Mouse (Mus musculus) midbrain, embryonic 14.5 days (tissue): ENCODE measurements around the gene Zc3h4. TPM values are rescaled to one million over a fixed set of nuclear protein-coding genes. Genes with fewer than 3 reads are reported as not detected.

Experiments used
- ATAC-seq: fragments of 200-750 bp; cut with Nextera tagmentation; 2 replicates; pipeline ENCODE4 v1.8.0; 2017; ENCODE audit warnings: moderate number of reproducible peaks, moderate library complexity; ENCODE audit not compliant: low FRiP score, low TSS enrichment
- DNase-seq: peaks from one replicate; pipeline ENCODE4 v3.0.0-alpha.2; 2015
- H3K27ac ChIP-seq: fragments of 300-500 bp; sonication (generic); replicated peaks from 2 replicates; pipeline ENCODE4 v1.5.1; 2014; ENCODE audit warnings: mild to moderate bottlenecking, low read depth, low read length, moderate library complexity
- H3K27me3 ChIP-seq: fragments of 300-500 bp; sonication (generic); 2 replicates; pipeline ENCODE4 v1.6.1; 2014; ENCODE audit warnings: low read length, control low read depth, mixed read lengths; ENCODE audit not compliant: control insufficient read depth, insufficient read depth
- H3K36me3 ChIP-seq: fragments of 300-500 bp; sonication (generic); 2 replicates; pipeline ENCODE4 v1.6.1; 2014; ENCODE audit warnings: low read length, control low read depth; ENCODE audit not compliant: control insufficient read depth, insufficient read depth
- H3K4me1 ChIP-seq: fragments of 300-500 bp; sonication (generic); 2 replicates; pipeline ENCODE4 v1.6.1; 2014; ENCODE audit warnings: mild to moderate bottlenecking, antibody characterized with exemption, low read length, control low read depth; ENCODE audit not compliant: control insufficient read depth, insufficient read depth
- H3K4me2 ChIP-seq: fragments of 300-500 bp; sonication (generic); 2 replicates; pipeline ENCODE4 v1.6.1; 2014; ENCODE audit warnings: mild to moderate bottlenecking, low read length, moderate library complexity
- H3K4me3 ChIP-seq: fragments of 300-500 bp; sonication (generic); replicated peaks from 2 replicates; pipeline ENCODE4 v1.5.1; 2014; ENCODE audit warnings: low read depth, low read length
- H3K9ac ChIP-seq: fragments of 300-500 bp; sonication (generic); replicated peaks from 2 replicates; pipeline ENCODE4 v1.6.1; 2014; ENCODE audit warnings: mild to moderate bottlenecking, low read length, moderate library complexity
- H3K9me3 ChIP-seq: fragments of 300-500 bp; sonication (generic); 2 replicates; pipeline ENCODE4 v1.6.1; 2016; ENCODE audit warnings: low read length, control low read depth, mixed read lengths; ENCODE audit not compliant: control insufficient read depth
- WGBS: fragments of 180-500 bp; shearing (Covaris S2); extraction: QIAGEN DNeasy Blood & Tissue Kit; methylation state at CpG from one replicate; pipeline ENCODE4 v1.1.7; 2014; 5-methylcytosine and 5-hydroxymethylcytosine counted together
- polyA plus RNA-seq: library from polyadenylated mRNA; unstranded; fragments of >200 nt; fragmentation: Nextera tagmentation; extraction: Ambion mirVana; gene quantifications from 2 replicates; pipeline ENCODE4 v1.2.1, GENCODE M21; 2014

Zc3h4 gene
- polyA plus RNA-seq, 1 experiment from 2014 or later, result 19.2 TPM

DNA sequence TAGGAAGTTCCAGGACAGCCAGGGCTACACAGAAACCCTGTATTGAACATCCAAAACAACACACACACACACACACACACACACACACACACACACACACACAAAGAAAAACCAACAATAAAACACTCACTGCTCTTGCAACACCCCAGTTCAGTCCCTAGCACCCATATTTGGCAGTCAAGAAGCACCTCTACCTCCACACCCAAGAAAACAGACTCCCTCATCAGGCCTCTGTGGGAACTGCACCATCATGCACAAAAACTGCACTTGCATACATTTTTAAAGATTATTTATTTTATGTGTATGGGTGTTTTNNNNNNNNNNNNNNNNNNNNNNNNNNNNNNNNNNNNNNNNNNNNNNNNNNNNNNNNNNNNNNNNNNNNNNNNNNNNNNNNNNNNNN is 40.5 kb downstream of the Zc3h4 start:
- no peak for DNase-seq
- H3K4me2 ChIP-seq, result no peak overlapping the region
- peaks cover 9% of the 10 kb centered on the region for H3K36me3 ChIP-seq
- no peak overlapping the region for H3K4me3 ChIP-seq
- H3K27me3 ChIP-seq, result no peaks in the 10 kb centered on the region
- H3K9ac ChIP-seq, result no peak overlapping the region
- H3K4me1 ChIP-seq, result no peaks in the 10 kb centered on the region
- ATAC-seq, result no peak
- H3K9me3 ChIP-seq, result no peaks in the 10 kb centered on the region
- no peak overlapping the region for H3K27ac ChIP-seq

DNA sequence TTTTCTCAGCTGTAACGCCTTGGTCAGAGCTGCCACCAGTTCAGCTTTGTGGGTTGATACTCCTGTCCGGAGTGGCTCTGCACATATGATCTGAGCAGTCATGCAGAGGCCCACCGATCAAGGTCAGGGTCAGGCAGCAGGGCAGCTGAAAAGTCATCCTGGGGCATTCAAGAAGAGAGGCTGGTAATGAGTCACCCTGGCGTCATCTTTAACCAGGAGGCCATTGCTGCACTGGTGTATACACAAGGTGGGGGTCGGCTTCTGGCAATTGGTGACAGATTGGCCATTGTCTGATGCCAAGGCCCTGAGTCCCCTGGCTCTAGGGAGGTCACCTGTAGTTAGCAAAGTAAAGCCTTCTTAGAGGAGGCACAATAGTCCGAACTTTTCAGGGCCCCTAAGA is 50.9 kb downstream of the Zc3h4 start:
- Histone ChIP-seq H3K4me2 (no peak overlapping the region), H3K27me3 (no peaks in the 10 kb centered on the region), H3K9me3 (no peaks in the 10 kb centered on the region), H3K9ac (no peak overlapping the region), H3K36me3 (0 out of 2 replicates have a peak, but pooled peaks cover 8% of the 10 kb centered on the region), H3K4me3 (no peak overlapping the region), H3K4me1 (peaks cover 8% of the 10 kb centered on the region), H3K27ac (no peak overlapping the region)
- ATAC-seq, result no peak
- WGBS, result 87% methylated on average over 6 of the region's 6 CpGs
- no peak for DNase-seq

DNA sequence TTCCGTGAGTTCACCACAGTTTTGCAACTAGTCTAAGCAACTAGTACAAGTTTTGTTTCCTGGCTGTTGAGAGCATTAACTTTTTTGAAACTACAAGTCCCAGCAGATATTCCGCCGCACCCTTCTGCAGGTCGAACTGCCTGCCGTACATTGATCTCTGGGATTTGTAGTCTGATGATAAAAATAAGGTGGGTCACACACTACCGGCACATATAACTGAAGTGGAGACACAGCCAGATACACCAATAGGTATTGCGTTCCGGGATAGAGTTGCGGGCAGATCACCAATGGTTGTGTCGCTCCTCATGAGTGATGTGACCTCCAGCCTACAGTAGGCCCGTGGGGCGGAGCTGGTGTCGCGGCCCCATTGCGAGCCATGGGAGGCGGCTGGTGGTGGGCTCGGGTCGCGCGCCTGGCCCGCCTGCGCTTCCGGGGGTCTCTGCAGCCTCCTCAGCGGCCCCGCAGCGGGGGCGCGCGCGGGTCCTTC is 51.9 kb downstream of the Zc3h4 start, which contains the start of gene Tmem160:
TSS of gene Tmem160 (plus strand) at position 193 of the 487 bp plus-strand sequence.
- Histone ChIP-seq H3K27ac (0 out of 2 replicates have a peak within 1 kb of the TSS, but pooled peaks have one; percentile 55), H3K36me3 (0 out of 2 replicates have a peak, but pooled peaks cover 12% of the 10 kb centered on the region), H3K4me1 (peaks cover 8% of the 10 kb centered on the region), H3K4me2 (peak within 1 kb of the TSS; percentile 93), H3K27me3 (no peaks in the 10 kb centered on the region), H3K4me3 (peak within 1 kb of the TSS; percentile 84), H3K9me3 (no peaks in the 10 kb centered on the region), H3K9ac (peak within 1 kb of the TSS; percentile 64)
- DNase-seq, result peak; percentile 94
- peak; percentile 96 for ATAC-seq
- 1% methylated on average over 30 of the region's 30 CpGs for WGBS

DNA sequence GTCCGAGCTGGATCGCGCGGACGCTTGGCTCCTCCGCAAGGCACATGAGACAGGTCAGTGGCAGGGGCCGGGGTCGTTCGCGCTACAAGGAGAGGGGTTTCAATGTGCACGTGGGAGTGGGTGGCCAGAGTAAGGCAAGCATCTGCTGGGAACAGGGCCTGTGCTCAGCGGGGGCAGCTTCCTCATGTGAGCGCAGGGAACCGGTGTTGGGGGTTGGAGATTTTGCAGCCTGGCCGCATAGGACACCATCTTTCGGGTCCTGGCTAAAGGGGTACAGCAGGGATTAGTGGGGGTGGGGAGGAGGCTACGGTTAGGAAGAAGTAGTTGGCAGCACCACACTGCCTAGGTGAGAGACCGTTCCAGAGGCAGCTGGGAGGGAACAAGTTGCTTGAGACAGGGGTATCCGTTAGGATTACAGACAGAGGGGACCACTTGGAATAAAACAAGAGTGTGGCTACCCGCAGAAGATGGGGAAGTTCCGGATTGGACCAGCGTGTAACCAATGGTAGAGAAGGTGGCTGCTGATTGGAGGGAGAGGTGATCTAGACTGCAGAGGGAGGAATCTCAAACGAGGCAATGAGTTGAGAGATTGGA is 52.5 kb downstream of the Zc3h4 start:
- Histone ChIP-seq H3K4me3 (peak overlapping the region; percentile 84), H3K27me3 (no peaks in the 10 kb centered on the region), H3K9me3 (no peaks in the 10 kb centered on the region), H3K9ac (peak overlapping the region; percentile 64), H3K27ac (0 out of 2 replicates have a peak overlapping the region, but pooled peaks have one; percentile 55), H3K4me2 (peak overlapping the region; percentile 93), H3K4me1 (peaks cover 8% of the 10 kb centered on the region), H3K36me3 (0 out of 2 replicates have a peak, but pooled peaks cover 12% of the 10 kb centered on the region)
- DNase-seq, result peak; percentile 83
- under 1% methylated on average over 23 of the region's 23 CpGs for WGBS
- ATAC-seq, result peak; percentile 69

DNA sequence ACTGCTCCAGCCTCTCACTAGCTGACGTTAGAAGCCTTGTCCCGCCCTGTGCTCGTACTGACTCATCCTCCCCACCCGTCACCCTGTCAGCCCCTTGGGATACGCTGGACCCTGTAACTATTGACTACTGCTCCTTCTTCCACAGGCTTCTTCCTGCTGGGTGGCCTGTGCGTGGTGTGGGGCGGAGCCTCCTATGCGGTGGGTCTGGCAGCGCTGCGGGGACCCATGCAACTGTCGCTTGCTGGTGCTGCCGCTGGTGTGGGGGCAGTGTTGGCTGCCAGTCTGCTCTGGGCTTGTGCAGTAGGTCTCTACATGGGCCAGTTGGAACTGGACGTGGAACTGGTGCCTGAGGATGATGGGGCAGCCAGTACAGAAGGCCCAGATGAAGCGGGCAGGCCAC is 54.3 kb downstream of the Zc3h4 start:
- Histone ChIP-seq H3K9ac (no peak overlapping the region), H3K27me3 (no peaks in the 10 kb centered on the region), H3K4me2 (no peak overlapping the region), H3K4me3 (no peak overlapping the region), H3K4me1 (peaks cover 8% of the 10 kb centered on the region), H3K27ac (no peak overlapping the region), H3K9me3 (no peaks in the 10 kb centered on the region), H3K36me3 (0 out of 2 replicates have a peak, but pooled peaks cover 12% of the 10 kb centered on the region)
- no peak for DNase-seq
- 94% methylated on average over 14 of the region's 14 CpGs for WGBS
- ATAC-seq, result no peak

DNA sequence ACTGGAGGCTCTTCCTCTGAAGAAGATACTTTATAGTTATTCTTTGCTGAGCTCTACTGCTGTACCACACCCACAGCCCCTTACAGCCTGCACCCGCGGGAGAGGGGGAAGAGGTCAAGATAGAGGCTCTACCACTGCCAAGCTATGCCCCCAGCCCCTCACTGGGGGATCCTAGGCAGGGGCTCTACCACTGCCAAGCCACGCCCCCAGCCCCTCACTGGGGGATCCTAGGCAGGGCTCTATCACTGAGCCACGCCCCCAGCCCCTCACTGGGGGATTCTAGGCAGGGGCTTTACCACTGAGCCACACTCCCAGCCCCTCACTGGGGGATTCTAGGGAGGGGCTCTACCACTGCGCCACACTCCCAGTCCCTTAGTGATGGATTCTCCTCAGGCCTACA is 55.6 kb downstream of the Zc3h4 start:
- Histone ChIP-seq H3K4me2 (no peak overlapping the region), H3K36me3 (0 out of 2 replicates have a peak, but pooled peaks cover 12% of the 10 kb centered on the region), H3K9ac (no peak overlapping the region), H3K27ac (no peak overlapping the region), H3K4me1 (peaks cover 8% of the 10 kb centered on the region), H3K9me3 (no peaks in the 10 kb centered on the region), H3K27me3 (no peaks in the 10 kb centered on the region), H3K4me3 (no peak overlapping the region)
- ATAC-seq (no peak), DNase-seq (no peak)
- WGBS, result 82% methylated on average over 5 of the region's 5 CpGs

DNA sequence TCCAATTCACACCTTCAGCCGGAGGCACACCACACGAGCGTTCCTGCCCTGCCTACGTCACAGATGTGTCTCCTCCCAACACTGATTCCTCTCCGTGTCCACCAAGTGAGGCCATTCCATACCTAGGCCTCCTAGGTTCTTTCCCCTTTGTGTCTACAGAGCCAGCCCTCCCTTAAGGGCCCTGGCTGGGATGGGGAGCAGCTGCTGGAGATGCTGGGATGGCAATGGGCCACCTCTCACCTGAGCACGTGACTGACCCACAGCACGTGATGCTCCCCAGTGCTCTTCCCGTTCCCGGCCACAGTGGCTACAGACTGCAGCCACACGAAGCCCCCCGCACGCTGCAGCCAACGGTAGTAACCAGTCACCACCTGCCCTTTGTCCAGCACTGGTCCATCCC is 59.9 kb downstream of the Zc3h4 start:
- ATAC-seq (no peak), DNase-seq (no peak)
- H3K27me3 ChIP-seq, result no peaks in the 10 kb centered on the region
- H3K9me3 ChIP-seq, result no peaks in the 10 kb centered on the region
- 0 out of 2 replicates have a peak, but pooled peaks cover 7% of the 10 kb centered on the region for H3K36me3 ChIP-seq
- 63% methylated on average over 13 of the region's 13 CpGs for WGBS
- H3K27ac ChIP-seq, result no peak overlapping the region
- H3K4me2 ChIP-seq, result no peak overlapping the region
- H3K4me3 ChIP-seq, result no peak overlapping the region
- no peak overlapping the region for H3K9ac ChIP-seq
- no peaks in the 10 kb centered on the region for H3K4me1 ChIP-seq

DNA sequence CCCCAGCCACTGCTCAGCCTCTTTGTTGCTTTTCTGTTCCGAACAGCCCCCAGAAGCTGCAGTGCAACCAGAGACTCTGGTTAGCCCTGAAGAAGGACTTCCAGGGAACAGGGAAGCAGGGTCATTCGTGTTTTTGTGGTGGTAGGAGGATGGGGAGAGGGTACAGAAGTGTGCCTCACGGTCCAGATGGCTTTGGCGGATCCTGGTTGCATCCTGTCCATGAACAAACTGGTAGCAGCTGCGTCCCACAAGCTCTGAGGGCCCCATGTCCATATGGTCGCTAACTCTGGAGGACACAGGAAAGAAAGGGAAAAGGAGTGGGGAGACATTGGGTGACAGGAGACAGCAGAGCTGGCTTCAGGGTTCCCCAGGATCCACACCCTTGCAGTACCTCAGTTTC is 60.4 kb downstream of the Zc3h4 start:
- no peak for DNase-seq
- Histone ChIP-seq H3K9ac (no peak overlapping the region), H3K4me3 (no peak overlapping the region), H3K27ac (no peak overlapping the region), H3K4me1 (no peaks in the 10 kb centered on the region), H3K27me3 (no peaks in the 10 kb centered on the region), H3K4me2 (no peak overlapping the region), H3K9me3 (no peaks in the 10 kb centered on the region), H3K36me3 (0 out of 2 replicates have a peak, but pooled peaks cover 4% of the 10 kb centered on the region)
- 60% methylated on average over 6 of the region's 6 CpGs for WGBS
- no peak for ATAC-seq

DNA sequence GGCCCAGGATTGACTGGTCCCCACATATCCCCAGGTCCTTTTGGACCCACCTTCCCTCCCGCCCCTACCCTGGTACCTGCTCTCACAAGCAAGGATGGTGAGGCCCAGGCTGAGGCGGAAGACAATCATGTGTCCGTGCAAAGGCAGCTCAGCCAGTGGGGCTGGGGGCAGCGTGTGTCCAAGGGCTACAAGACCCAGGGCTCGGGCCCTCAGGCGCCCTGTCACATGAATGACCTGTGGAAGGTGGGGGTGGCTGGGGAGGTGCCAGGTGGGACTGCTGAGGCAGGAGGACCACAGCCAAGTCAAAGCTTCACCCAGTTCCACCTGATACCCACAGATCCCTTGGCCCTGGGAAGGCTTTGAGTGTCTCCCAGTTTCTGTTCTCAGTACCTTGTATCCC is 61.0 kb downstream of the Zc3h4 start:
- Histone ChIP-seq H3K27me3 (no peaks in the 10 kb centered on the region), H3K4me3 (no peak overlapping the region), H3K36me3 (0 out of 2 replicates have a peak, but pooled peaks cover 4% of the 10 kb centered on the region), H3K9me3 (no peaks in the 10 kb centered on the region), H3K4me1 (no peaks in the 10 kb centered on the region), H3K4me2 (no peak overlapping the region), H3K27ac (no peak overlapping the region), H3K9ac (no peak overlapping the region)
- 91% methylated on average over 6 of the region's 6 CpGs for WGBS
- ATAC-seq (no peak), DNase-seq (no peak)
